Mouse (Mus musculus): ENCODE data around the gene Riok1.

DNA sequence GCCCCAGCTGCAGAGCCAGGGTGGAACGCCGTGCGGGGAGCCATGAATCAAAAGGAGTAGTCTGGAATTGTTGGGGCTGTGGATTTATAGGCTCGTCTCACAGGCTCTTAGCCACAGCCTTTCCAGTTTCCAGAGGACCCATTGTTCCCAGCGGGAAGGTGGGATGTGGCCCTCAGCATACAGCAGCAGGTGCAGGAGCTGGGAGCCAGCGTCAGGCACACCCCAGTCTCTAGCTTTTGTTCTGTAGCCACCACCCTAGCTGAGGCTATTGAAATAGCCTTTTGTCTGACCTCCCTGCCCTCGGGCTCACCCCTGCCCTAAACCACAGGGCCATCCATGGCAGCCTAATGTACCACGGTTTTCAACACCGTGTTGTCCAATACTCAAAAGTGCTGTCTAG, 72.3 kb downstream of the Riok1 start:
- no peak for TF ChIP-seq CTCF (IDR thresholded peaks at IDR 0.05)
- no peak for TF ChIP-seq POLR2A (IDR thresholded peaks at IDR 0.05; ENCODE audit: insufficient read depth, low read depth, low read length)
- no peak for TF ChIP-seq EP300 (IDR thresholded peaks at IDR 0.05; ENCODE audit: insufficient read depth, low read depth, low read length)
